Mouse (Mus musculus) spleen, adult 12 weeks (tissue): Measurements from ENCODE around the gene Rasa2.
"Not testable (repeated sequence)": the region's sequence is repeated elsewhere in the genome, so short reads cannot be mapped to it uniquely, and the experiment has no call there.

Source experiments
- DNase-seq: peaks from one replicate; pipeline ENCODE4 v3.0.0; 2022; ENCODE audit warnings: low spot score

Rasa2 gene

GRCm38 (mm10) chr9:96583076-96583475 lies 48.3 kb downstream of the Rasa2 start:
- DNase-seq: no peak

GRCm38 (mm10) chr9:96578190-96578589 lies 53.2 kb downstream of the Rasa2 start:
- no peak for DNase-seq

DNA sequence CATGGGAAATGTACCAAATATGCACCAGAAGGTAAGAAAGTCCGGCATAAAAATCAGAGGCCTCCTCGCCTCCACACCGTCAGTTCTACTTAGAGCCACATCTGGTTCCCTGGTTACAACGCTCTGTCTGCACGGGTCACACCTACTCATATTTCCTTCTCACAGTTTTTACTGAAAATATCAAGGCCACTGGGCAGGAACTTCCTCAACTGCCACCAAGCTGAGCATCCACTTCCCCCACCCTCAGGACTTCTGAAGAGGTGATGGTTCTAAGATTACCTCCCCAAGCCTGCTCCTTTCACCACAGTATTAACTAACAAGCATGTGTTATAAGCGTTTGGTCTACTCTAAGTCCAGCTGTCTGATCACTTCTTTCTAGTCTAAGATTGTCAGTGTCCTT lies 53.7 kb downstream of the Rasa2 start:
- DNase-seq: no peak

- DNase-seq: no peak
Measured at GRCm38 (mm10) chr9:96573252-96573651, 58.2 kb downstream of the Rasa2 start.

GRCm38 (mm10) chr9:96572754-96573153 lies 58.7 kb downstream of the Rasa2 start:
- no peak for DNase-seq

- DNase-seq: no peak
Measured at GRCm38 (mm10) chr9:96566470-96566996, 64.9 kb downstream of the Rasa2 start.

DNA sequence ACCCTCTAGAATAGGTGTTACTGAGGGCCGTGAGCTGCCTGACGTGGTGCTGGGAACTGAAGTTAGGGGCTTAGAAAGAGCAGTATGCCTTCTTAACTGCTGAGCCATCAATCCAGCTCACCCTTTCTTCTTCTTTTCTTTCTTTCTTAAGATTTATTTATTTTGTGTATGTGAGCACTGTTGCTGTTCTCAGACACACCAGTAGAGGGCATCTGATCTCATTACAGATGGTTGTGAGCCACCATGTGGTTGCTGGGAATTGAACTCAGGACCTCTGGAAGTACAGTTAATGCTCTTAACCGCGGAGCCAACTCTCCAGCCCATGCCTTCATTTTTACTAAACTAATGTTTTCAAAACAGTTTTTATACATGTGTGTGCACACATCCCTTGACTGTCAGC lies 67.9 kb downstream of the Rasa2 start:
- DNase-seq: no peak

DNA sequence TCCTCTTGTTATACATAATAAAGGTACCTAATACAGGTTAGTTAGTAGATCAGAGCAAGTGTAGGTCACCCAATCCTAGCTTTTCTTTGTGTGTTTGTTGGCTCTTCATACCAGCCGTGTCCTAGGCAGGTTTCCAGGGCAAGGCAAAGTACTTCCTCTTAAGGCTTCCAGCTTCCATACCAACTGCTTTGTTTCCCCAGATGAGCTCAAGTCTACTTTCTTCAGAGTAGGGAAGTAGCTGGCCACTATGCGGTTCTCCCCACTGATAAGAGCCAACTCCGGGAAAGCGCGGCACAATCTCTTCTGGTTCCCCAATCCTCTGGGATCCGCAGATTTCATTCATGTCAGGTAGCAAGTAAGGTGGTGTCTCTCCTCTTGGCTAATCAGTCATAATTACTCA lies 72.3 kb downstream of the Rasa2 start:
- DNase-seq: no peak

DNA sequence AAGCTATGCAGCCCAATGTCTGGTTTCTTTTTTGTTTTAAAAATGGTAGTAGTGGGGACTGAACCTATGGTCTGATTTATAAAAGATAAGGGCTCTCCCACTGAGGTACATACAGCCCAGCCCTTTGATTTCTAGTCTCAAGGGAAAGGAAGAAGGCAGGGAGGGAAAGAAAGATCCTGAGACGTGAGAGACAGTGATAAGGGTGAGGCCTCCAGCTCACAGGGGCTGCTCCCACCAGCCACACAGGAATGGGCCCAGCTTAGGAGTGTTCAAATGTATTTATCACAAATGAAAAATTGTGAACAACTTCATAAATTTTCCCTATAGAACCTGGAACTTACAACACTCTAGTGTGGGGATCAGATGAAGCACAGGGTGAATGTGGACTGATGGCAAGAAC lies 72.8 kb downstream of the Rasa2 start:
- DNase-seq: no peak

DNA sequence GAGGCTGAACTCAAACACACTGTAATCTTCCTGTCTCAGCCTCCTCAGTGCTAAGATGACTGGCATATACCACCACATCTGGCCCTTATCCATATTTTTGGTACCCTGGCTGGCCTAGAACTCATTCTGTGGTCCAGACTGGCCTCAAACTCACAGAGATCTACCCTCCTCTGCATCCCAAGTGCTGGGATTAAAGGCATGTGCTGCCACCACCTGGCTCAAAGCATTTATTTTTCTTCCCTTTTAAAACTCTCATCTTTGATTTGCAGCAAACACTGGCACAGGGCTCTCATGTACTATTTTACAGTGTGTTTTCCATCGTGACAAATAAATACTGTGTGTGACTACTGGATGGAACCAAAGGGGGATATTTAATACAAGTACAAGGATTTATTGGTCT lies 77.3 kb downstream of the Rasa2 start:
- DNase-seq: no peak

GRCm38 (mm10) chr9:96545410-96545809 lies 86.0 kb downstream of the Rasa2 start:
- no peak for DNase-seq

GRCm38 (mm10) chr9:96543643-96544640 lies 87.5 kb downstream of the Rasa2 start:
- DNase-seq: no peak

- no peak for DNase-seq
Measured at GRCm38 (mm10) chr9:96538916-96539315, 92.5 kb downstream of the Rasa2 start.

GRCm38 (mm10) chr9:96537615-96537919 lies 93.8 kb downstream of the Rasa2 start:
- no peak for DNase-seq

DNA sequence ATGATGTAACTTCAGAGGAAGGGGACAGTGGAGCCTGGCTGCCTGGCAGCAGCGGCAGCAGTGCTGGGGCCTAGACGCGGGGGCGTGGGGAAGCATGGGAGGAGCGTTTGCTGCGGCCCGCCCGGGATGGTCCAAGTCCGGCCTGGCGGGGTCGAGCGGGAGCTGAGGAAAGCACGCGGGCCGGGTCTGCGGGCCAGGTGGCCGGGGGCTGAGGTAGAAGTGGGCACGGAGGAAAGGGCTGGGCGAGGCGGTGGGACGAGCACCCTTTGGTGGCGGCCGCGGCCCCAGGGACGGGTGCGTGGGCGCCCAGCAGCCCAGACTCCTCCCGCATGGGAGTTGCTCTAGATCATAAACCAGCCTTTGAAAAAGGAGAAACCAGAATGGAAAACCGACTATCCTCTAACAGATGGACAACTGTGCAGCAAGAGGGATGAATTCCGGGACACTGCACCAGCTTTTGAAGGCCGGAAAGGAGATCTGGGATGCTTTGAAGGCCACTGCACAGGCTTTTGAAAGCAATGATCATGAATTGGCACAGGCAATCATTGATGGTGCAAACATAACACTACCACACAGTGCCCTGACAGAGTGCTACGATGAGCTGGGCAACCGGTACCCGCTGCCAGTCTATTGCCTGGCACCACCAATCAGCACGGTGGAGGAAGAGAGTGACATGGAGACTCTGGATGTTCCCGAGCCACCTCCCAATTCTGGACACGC lies 94.4 kb downstream of the Rasa2 start:
- peak; percentile 3 for DNase-seq

- not testable (repeated sequence) for DNase-seq
Measured at GRCm38 (mm10) chr9:96536093-96536492, 95.3 kb downstream of the Rasa2 start.

DNA sequence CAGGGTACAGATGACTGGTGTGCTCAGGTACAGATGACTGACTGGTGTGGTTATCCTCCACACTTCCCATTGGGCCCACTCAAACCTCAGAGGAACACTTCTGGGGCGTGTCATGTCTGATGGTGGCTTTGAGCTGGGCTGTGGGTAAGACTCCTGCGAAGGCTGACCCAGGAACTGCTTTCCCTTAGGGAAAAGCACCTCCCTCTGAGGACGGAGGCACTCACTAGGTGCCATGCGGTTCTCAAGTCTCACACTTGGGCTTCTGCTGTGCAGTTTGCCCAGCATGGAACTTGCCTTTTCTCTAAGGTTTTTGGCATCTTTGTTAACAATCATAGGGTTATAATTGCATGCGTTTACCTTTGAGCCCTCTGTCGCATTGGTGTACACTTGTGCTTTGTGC lies 96.0 kb downstream of the Rasa2 start:
- no peak for DNase-seq

DNA sequence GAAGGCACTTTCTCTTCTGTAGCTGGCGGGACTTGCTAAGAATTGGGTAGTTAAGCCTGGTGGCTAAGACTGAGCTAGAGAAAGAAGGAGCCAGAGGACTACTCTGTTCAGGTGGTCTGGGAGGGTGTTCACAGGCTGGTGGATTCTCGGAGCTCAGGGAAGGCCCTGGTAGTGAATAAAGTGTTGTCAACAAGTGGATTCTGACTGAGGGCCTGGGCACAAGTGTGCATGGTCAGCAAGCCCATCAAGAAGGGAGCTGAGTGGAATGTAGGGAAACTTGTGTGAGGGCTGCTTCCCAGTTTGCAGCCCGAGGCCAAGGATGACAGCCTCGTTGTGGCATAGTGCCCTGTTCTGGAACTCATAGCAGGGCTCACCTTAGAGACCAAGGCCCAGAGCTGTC lies 97.2 kb downstream of the Rasa2 start:
- DNase-seq: no peak

GRCm38 (mm10) chr9:96533476-96533875 lies 97.9 kb downstream of the Rasa2 start:
- DNase-seq: no peak

DNA sequence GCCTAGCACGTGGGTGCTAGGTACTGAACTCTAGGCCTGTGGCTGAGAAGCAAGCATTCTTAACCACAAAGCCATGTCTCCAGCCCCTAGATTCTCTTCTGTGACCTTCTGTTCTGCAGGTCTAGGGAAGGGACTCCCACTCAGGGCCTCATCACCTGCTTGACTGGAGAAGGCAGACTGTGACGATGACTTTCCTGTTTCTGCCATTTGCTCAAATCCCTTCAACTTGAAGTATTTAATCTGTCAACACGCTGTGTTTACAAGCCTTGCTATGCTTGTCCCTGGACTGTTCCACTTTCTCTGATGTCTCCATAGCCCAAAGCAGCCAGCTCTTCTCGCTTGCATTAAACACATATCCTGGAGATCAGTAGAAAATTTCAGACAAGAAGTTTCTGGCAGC lies 98.9 kb downstream of the Rasa2 start:
- DNase-seq: no peak

DNA sequence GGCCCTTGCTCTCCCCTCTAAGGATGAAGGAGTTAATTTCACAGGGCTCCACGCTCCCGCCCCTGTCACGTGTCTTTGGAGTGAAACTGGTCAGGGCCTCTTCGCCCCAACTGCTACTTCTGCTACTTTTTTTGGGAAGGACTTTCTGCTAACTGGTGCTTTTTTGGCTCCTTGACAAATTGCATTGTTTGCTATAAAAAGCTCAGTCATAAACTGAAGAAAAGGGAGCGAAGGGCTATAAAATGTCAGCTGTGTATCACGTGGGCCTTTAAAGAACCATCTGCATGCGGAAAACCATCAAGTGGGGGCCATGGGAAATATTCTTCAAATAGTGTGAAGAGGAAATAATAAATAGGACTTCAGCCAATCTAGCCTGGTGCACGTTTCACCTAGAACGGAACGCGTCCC lies 100.7 kb downstream of the Rasa2 start:
- no peak for DNase-seq

DNA sequence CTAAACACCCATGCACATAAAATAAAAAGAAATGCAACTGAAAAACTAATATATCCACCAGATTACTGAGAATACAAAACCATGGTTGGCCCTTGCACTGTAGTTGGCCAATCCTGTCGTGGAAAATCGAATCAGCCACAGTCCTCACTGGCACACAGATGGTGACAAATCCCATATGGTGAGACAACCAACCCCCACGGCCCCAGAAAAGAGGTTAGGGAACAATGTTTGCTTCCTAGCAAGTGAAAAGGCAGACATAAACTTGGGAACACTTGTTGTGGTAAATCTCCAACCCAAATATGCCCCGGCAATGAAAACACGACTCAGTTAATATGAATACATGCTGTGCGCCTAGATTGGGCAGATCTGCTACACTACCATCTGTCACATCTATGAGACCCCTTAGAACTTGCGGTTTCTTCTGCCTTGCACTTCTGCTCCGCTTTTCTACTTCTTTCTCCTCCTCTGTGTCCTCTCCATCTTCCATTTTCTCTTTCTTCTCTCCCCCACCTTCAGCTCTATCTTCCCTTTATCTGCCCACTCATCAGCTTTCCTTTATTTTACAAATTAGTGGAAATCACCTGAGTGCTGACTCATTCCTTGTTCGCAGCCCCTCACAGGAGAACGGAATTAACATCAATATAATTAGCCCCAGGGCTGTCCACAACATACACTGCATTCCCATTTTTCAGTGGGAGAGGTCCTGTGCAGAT lies 101.3 kb downstream of the Rasa2 start:
- DNase-seq: no peak

DNA sequence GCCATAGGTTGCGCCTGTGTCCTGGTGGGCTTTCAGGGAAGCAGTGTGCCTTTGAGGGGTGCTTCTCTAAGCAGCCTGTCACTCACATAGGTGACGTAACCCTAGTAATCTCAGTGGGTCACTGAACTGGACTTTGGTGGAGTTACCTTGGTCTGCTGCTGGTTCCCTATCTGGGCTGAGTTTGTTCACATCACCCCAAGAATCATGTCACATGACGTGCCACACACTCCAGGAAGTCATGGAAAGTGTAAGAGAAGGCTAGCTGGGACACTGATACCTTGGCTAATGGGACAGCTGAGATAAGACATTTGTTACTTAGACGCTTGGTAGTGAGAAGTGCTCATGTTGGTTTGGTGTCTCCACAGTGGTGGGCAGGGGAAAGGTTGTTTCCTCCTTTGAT lies 105.4 kb downstream of the Rasa2 start:
- no peak for DNase-seq
